Mouse (Mus musculus) heart, postnatal 0 days (tissue): Measurements from ENCODE around the gene Atxn7l1. TPM values are rescaled to one million over a fixed set of nuclear protein-coding genes. Genes with fewer than 3 reads are reported as not detected.
"Not testable (repeated sequence)": the region's sequence is repeated elsewhere in the genome, so short reads cannot be mapped to it uniquely, and the experiment has no call there.

Experiments
- ATAC-seq: fragments of 200-750 bp; cut with Nextera tagmentation; 2 replicates; pipeline ENCODE4 v1.8.0; 2017; ENCODE audit warnings: low read depth, moderate number of reproducible peaks, moderate library complexity; ENCODE audit not compliant: insufficient read depth
- DNase-seq: peaks from one replicate; pipeline ENCODE4 v3.0.0-alpha.2; 2016; ENCODE audit warnings: low spot score
- H3K27ac ChIP-seq: fragments of 300-500 bp; sonication (generic); 2 replicates; pipeline ENCODE4 v1.5.1; 2014; ENCODE audit warnings: low read depth, mild to moderate bottlenecking
- H3K27me3 ChIP-seq: fragments of 300-500 bp; sonication (generic); 2 replicates; pipeline ENCODE4 v1.6.1; 2014; ENCODE audit warnings: low read length, mixed read lengths; ENCODE audit not compliant: control insufficient read depth, insufficient read depth
- H3K36me3 ChIP-seq: fragments of 300-500 bp; sonication (generic); replicated peaks from 2 replicates; pipeline ENCODE4 v1.6.1; 2014; ENCODE audit warnings: low read length, mixed read lengths; ENCODE audit not compliant: control insufficient read depth, insufficient read depth
- H3K4me1 ChIP-seq: fragments of 300-500 bp; sonication (generic); 2 replicates; pipeline ENCODE4 v1.6.1; 2014; ENCODE audit warnings: antibody characterized with exemption; ENCODE audit not compliant: control insufficient read depth, insufficient read depth
- H3K4me2 ChIP-seq: fragments of 300-500 bp; sonication (generic); 2 replicates; pipeline ENCODE4 v1.6.1; 2014; ENCODE audit warnings: low read depth, mild to moderate bottlenecking, low read length, moderate library complexity
- H3K4me3 ChIP-seq: fragments of 300-500 bp; sonication (generic); 2 replicates; pipeline ENCODE4 v1.5.1; 2014; ENCODE audit warnings: low read depth, low read length
- H3K9ac ChIP-seq: fragments of 300-500 bp; sonication (generic); replicated peaks from 2 replicates; pipeline ENCODE4 v1.6.1; 2014; ENCODE audit warnings: low read depth, low read length, mixed read lengths
- H3K9me3 ChIP-seq: fragments of 300-500 bp; sonication (generic); replicated peaks from 2 replicates; pipeline ENCODE4 v1.6.1; 2016; ENCODE audit warnings: low read length; ENCODE audit not compliant: control insufficient read depth
- CTCF ChIP-seq: IDR thresholded peaks from 2 replicates; pipeline ENCODE4 v1.5.1; 2016; ENCODE audit warnings: antibody characterized with exemption, control low read depth, low read depth
- EP300 ChIP-seq: IDR thresholded peaks from 2 replicates; pipeline ENCODE4 v1.6.1; 2016; ENCODE audit warnings: antibody characterized with exemption, low read depth
- WGBS: fragments of 180-500 bp; shearing (Covaris S2); extraction: QIAGEN DNeasy Blood & Tissue Kit; methylation state at CpG from one replicate; pipeline ENCODE4 v1.1.7; 2014; 5-methylcytosine and 5-hydroxymethylcytosine counted together
- polyA plus RNA-seq: library from polyadenylated mRNA; unstranded; fragments of >200 nt; fragmentation: Nextera tagmentation; extraction: Ambion mirVana; gene quantifications from 2 replicates; pipeline ENCODE4 v1.2.1, GENCODE M21; 2015
- total RNA-seq: library from RNA; depleted of rRNA; stranded (reverse); fragments of >200 nt; gene quantifications from 2 replicates; pipeline ENCODE4 v1.2.3, GENCODE M21; 2014; ENCODE audit warnings: low replicate concordance

The Atxn7l1 gene
- total and polyA plus RNA-seq, 2 experiments from 2014 or later, result 4.5 to 11.1 TPM

- Histone ChIP-seq H3K27me3 (no peaks in the 10 kb centered on the region), H3K9ac (no peak overlapping the region), H3K9me3 (no peaks in the 10 kb centered on the region), H3K4me1 (0 out of 2 replicates have a peak, but pooled peaks cover 8% of the 10 kb centered on the region), H3K4me2 (no peak overlapping the region), H3K36me3 (peaks cover 7% of the 10 kb centered on the region), H3K27ac (no peak overlapping the region), H3K4me3 (no peak overlapping the region)
- WGBS, result 74% methylated on average over 3 of the region's 3 CpGs
- ATAC-seq (no peak), DNase-seq (no peak)
- TF ChIP-seq CTCF, result no peak
- TF ChIP-seq EP300, result no peak
Measured at GRCm38 (mm10) chr12:33153850-33154249, 6.4 kb downstream of the Atxn7l1 start.

- no peak overlapping the region for H3K9ac ChIP-seq
- TF ChIP-seq EP300, result no peak
- TF ChIP-seq CTCF, result no peak
- H3K4me3 ChIP-seq, result no peak overlapping the region
- H3K4me1 ChIP-seq, result 0 out of 2 replicates have a peak, but pooled peaks cover 7% of the 10 kb centered on the region
- ATAC-seq (no peak), DNase-seq (no peak)
- no peaks in the 10 kb centered on the region for H3K9me3 ChIP-seq
- WGBS, result 84% methylated on average over 3 of the region's 3 CpGs
- no peak overlapping the region for H3K4me2 ChIP-seq
- peaks cover 7% of the 10 kb centered on the region for H3K36me3 ChIP-seq
- H3K27me3 ChIP-seq, result no peaks in the 10 kb centered on the region
- no peak overlapping the region for H3K27ac ChIP-seq
Measured at GRCm38 (mm10) chr12:33154732-33155131, 7.2 kb downstream of the Atxn7l1 start.

- Histone ChIP-seq H3K9me3 (no peaks in the 10 kb centered on the region), H3K4me3 (no peak overlapping the region), H3K27me3 (no peaks in the 10 kb centered on the region), H3K9ac (no peak overlapping the region), H3K4me1 (0 out of 2 replicates have a peak, but pooled peaks cover 7% of the 10 kb centered on the region), H3K36me3 (peaks cover 7% of the 10 kb centered on the region), H3K27ac (no peak overlapping the region), H3K4me2 (no peak overlapping the region)
- DNase-seq, result no peak
- WGBS, result 88% methylated on average over 7 of the region's 7 CpGs
- no peak for ATAC-seq
- TF ChIP-seq EP300 (no peak), CTCF (no peak)
Measured at GRCm38 (mm10) chr12:33156334-33157018, 9.0 kb downstream of the Atxn7l1 start.

GRCm38 (mm10) chr12:33158256-33158655 lies 10.8 kb downstream of the Atxn7l1 start:
- ATAC-seq (no peak), DNase-seq (no peak)
- Histone ChIP-seq H3K4me1 (0 out of 2 replicates have a peak, but pooled peaks cover 11% of the 10 kb centered on the region), H3K9me3 (no peaks in the 10 kb centered on the region), H3K27ac (no peak overlapping the region), H3K4me3 (no peak overlapping the region), H3K36me3 (peaks cover 7% of the 10 kb centered on the region), H3K4me2 (no peak overlapping the region), H3K9ac (no peak overlapping the region), H3K27me3 (no peaks in the 10 kb centered on the region)
- WGBS, result 71% methylated on average over 8 of the region's 8 CpGs
- TF ChIP-seq EP300 (no peak), CTCF (no peak)

GRCm38 (mm10) chr12:33160406-33160805 lies 12.9 kb downstream of the Atxn7l1 start:
- DNase-seq, result no peak
- TF ChIP-seq EP300 (no peak), CTCF (no peak)
- Histone ChIP-seq H3K27ac (no peak overlapping the region), H3K36me3 (peaks cover 7% of the 10 kb centered on the region), H3K9me3 (no peaks in the 10 kb centered on the region), H3K4me3 (no peak overlapping the region), H3K9ac (no peak overlapping the region), H3K4me2 (no peak overlapping the region), H3K4me1 (0 out of 2 replicates have a peak, but pooled peaks cover 11% of the 10 kb centered on the region), H3K27me3 (no peaks in the 10 kb centered on the region)
- no peak for ATAC-seq
- 75% methylated on average over 7 of the region's 7 CpGs for WGBS

- ATAC-seq, result no peak
- Histone ChIP-seq H3K27ac (no peak overlapping the region), H3K9ac (no peak overlapping the region), H3K4me2 (no peak overlapping the region), H3K9me3 (no peaks in the 10 kb centered on the region), H3K4me3 (no peak overlapping the region), H3K36me3 (no peaks in the 10 kb centered on the region), H3K4me1 (0 out of 2 replicates have a peak, but pooled peaks cover 9% of the 10 kb centered on the region), H3K27me3 (no peaks in the 10 kb centered on the region)
- no peak for DNase-seq
- TF ChIP-seq EP300, result no peak
- WGBS, result 67% methylated on average over 12 of the region's 12 CpGs
Measured at GRCm38 (mm10) chr12:33162541-33162940, 15.0 kb downstream of the Atxn7l1 start.

- not testable (repeated sequence) for H3K4me2 ChIP-seq, H3K4me1 ChIP-seq, H3K27ac ChIP-seq, H3K9me3 ChIP-seq, H3K36me3 ChIP-seq, ATAC-seq, H3K27me3 ChIP-seq, DNase-seq, H3K9ac ChIP-seq, H3K4me3 ChIP-seq
- WGBS, result 98% methylated on average over 5 of the region's 5 CpGs
Measured at GRCm38 (mm10) chr12:33164019-33164418, 16.5 kb downstream of the Atxn7l1 start.
